Mouse (Mus musculus) lung, postnatal 0 days (tissue): Measurements from ENCODE around the gene Gxylt1.

Experiments
- CTCF ChIP-seq: IDR thresholded peaks from 2 replicates; pipeline ENCODE4 v1.5.1; 2016; ENCODE audit warnings: antibody characterized with exemption, mild to moderate bottlenecking
- EP300 ChIP-seq: IDR thresholded peaks from 2 replicates; pipeline ENCODE4 v1.6.1; 2016; ENCODE audit warnings: antibody characterized with exemption, mild to moderate bottlenecking, control low read depth

- TF ChIP-seq CTCF: no peak
- no peak for TF ChIP-seq EP300
These were observed 7.5 kb downstream of the Gxylt1 start for GRCm38 (mm10) chr15:93267479-93267878.
